Mouse (Mus musculus) intestine, embryonic 14.5 days (tissue): ENCODE results near the gene Slc16a14. TPM values are rescaled to one million over a fixed set of nuclear protein-coding genes. Genes with fewer than 3 reads are reported as not detected.
"Not testable (repeated sequence)": the region's sequence is repeated elsewhere in the genome, so short reads cannot be mapped to it uniquely, and the experiment has no call there.

Experiments used
- ATAC-seq: fragments of 200-750 bp; cut with Nextera tagmentation; replicated peaks from 2 replicates; pipeline ENCODE4 v1.8.0; 2017; ENCODE audit warnings: low read depth, moderate number of reproducible peaks, moderate TSS enrichment, moderate library complexity; ENCODE audit not compliant: low FRiP score, low TSS enrichment
- DNase-seq: peaks from one replicate; pipeline ENCODE4 v3.0.0-alpha.2; 2018; ENCODE audit warnings: low spot score
- H3K27ac ChIP-seq: fragments of 300-500 bp; sonication (generic); 2 replicates; pipeline ENCODE4 v1.5.1; 2014; ENCODE audit warnings: low read depth, mild to moderate bottlenecking, control low read depth
- H3K27me3 ChIP-seq: fragments of 300-500 bp; sonication (generic); replicated peaks from 2 replicates; pipeline ENCODE4 v1.6.1; 2014; ENCODE audit warnings: low read length, control low read depth; ENCODE audit not compliant: control insufficient read depth, insufficient read depth
- H3K36me3 ChIP-seq: fragments of 300-500 bp; sonication (generic); 2 replicates; pipeline ENCODE4 v1.6.1; 2014; ENCODE audit warnings: low read length, control low read depth; ENCODE audit not compliant: control insufficient read depth, insufficient read depth
- H3K4me1 ChIP-seq: fragments of 300-500 bp; sonication (generic); replicated peaks from 2 replicates; pipeline ENCODE4 v1.6.1; 2014; ENCODE audit warnings: low read length, control low read depth, mixed read lengths; ENCODE audit not compliant: control insufficient read depth, insufficient read depth
- H3K4me2 ChIP-seq: fragments of 300-500 bp; sonication (generic); 2 replicates; pipeline ENCODE4 v1.6.1; 2014; ENCODE audit warnings: low read length
- H3K4me3 ChIP-seq: fragments of 300-500 bp; sonication (generic); 2 replicates; pipeline ENCODE4 v1.5.1; 2014; ENCODE audit warnings: low read depth, low read length, control low read depth, mixed read lengths
- H3K9ac ChIP-seq: fragments of 300-500 bp; sonication (generic); 2 replicates; pipeline ENCODE4 v1.6.1; 2014; ENCODE audit warnings: mild to moderate bottlenecking, low read length
- H3K9me3 ChIP-seq: fragments of 300-500 bp; sonication (generic); 2 replicates; pipeline ENCODE4 v1.6.1; 2016; ENCODE audit warnings: low read length, control low read depth; ENCODE audit not compliant: control insufficient read depth
- WGBS: fragments of 180-500 bp; shearing (Covaris S2); extraction: QIAGEN DNeasy Blood & Tissue Kit; methylation state at CpG from one replicate; pipeline ENCODE4 v1.1.7; 2014; 5-methylcytosine and 5-hydroxymethylcytosine counted together
- polyA plus RNA-seq: library from polyadenylated mRNA; unstranded; fragments of >200 nt; fragmentation: Nextera tagmentation; extraction: Ambion mirVana; gene quantifications from 2 replicates; pipeline ENCODE4 v1.2.1, GENCODE M21; 2014

Gene Slc16a14
- polyA plus RNA-seq: 0.26 and 0.31 TPM in 2 replicates

DNA sequence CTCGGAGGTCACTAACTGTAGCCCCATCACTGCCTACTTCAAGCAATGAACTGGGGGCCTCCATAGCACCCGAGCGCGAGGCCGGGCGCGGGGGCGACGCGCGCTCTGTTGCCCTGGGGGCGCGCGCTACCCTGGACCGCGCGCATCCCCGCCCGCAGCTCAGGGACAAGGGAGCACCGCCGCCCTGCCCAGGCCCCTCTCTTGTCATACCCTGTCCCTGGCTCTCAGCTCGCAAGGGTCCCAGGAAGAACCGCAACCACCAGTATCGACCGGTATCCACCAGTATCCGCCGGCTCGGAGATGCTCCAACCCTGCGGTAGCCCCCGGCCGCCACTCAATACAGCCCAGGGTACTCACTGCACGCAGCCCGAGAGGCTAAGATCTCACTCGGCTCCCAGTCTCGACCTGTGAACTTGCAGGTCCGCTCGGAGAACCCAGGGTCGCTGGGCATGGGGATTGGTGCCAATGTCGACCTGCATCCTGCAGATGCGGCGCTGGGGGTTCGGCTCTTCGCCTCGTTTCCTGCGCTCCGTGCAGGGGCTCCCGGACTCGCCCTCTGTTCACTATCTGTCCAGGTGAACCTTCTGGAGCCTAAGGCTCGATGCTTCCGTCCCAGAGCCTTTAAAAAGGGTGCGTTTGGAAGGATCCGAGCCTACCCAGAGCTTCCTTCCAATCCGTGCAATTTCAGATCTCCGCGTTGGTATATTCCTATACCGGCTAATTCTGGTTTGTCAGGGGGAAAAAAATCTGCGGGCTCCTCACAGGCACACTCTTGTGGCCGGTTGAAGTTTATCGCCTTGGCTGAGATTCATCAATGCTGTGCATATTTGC, at the start of gene Slc16a14:
Gene Slc16a14, minus strand, starts transcription at position 632 of the 831 bp plus-strand sequence.
- DNase-seq (peak; percentile 83), ATAC-seq (peak; percentile 85)
- WGBS: under 1% methylated on average over 57 of the region's 59 CpGs
- Histone ChIP-seq H3K4me3 (peak within 1 kb of the TSS; percentile 48), H3K4me2 (peak within 1 kb of the TSS; percentile 94), H3K9ac (peak within 1 kb of the TSS; percentile 43), H3K36me3 (no peaks in the 10 kb centered on the region), H3K27me3 (peaks cover 33% of the 10 kb centered on the region), H3K27ac (no peak within 1 kb of the TSS), H3K9me3 (no peaks in the 10 kb centered on the region), H3K4me1 (no peaks in the 10 kb centered on the region; the same call in 1 of the 2 replicates)

DNA sequence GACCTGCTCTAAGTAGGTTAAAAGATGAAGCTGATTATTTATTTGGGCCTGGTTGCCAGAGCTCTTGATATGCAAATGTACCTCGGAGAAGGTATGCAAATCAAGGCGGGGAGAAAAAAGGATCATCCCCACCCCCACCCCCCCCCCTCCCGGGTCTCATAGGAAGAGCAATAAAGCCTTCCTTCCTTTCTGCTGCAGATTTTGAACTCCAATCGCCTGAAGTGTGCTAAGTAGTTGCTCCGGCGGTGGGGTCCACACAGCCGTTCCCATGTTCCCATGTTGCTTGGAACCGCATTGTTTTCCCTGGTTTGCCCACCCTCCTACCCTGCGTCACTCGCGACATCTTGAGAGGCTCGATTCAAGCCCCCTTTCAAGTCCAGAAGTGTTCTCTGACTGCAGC, 26.8 kb upstream of the Slc16a14 start:
- H3K27ac ChIP-seq, H3K9ac ChIP-seq, H3K36me3 ChIP-seq, H3K4me2 ChIP-seq, H3K27me3 ChIP-seq, H3K4me3 ChIP-seq, H3K9me3 ChIP-seq, DNase-seq, ATAC-seq, H3K4me1 ChIP-seq: not testable (repeated sequence)
- 1% methylated on average over 12 of the region's 12 CpGs for WGBS

DNA sequence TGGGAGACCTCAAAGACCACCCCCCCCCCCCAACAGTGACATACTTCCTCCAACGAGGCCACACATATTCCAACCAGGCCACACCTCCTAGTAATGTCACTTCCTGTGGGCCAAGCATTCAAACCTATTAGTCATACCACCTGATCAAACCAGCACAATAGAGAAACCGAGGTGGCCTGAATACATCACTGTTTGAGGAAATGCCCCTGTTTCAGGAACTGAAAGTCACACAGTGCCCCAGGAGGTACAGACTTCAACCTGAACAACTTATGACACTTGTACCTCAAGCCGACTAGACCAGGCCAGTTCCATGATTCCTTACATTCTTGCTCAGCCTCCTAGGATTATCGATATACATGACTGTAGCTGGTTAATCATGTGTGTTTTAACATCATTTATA, 22.8 kb upstream of the Slc16a14 start:
- not testable (repeated sequence) for ATAC-seq, H3K4me3 ChIP-seq, H3K36me3 ChIP-seq, H3K4me1 ChIP-seq, H3K27me3 ChIP-seq, H3K4me2 ChIP-seq, H3K27ac ChIP-seq, DNase-seq, H3K9me3 ChIP-seq, H3K9ac ChIP-seq
- 87% methylated on average over 4 of the region's 4 CpGs for WGBS

DNA sequence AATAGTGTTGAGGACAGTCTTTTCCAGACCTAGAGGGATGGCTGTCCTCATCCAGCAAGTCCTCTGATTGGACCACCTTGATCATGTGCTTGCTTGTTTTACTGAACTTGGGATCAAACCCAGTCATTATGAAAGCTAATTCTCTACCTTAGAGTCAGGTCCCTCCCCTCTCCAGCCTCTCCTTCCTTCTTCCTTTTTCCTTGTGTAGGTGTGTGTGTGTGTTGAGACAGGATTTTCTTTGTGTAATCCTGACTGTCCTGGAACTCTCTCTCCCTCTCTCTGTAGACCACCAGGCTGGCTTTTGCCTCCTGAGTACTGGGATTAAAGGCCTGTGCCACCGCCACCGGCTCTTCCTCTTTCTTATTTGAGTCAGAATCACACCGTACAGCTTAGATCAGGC, 21.8 kb upstream of the Slc16a14 start:
- DNase-seq, H3K36me3 ChIP-seq, ATAC-seq, H3K4me2 ChIP-seq, H3K27me3 ChIP-seq, H3K27ac ChIP-seq, H3K4me3 ChIP-seq, H3K9me3 ChIP-seq, H3K4me1 ChIP-seq, H3K9ac ChIP-seq: not testable (repeated sequence)
- WGBS: 92% methylated on average over 3 of the region's 3 CpGs

DNA sequence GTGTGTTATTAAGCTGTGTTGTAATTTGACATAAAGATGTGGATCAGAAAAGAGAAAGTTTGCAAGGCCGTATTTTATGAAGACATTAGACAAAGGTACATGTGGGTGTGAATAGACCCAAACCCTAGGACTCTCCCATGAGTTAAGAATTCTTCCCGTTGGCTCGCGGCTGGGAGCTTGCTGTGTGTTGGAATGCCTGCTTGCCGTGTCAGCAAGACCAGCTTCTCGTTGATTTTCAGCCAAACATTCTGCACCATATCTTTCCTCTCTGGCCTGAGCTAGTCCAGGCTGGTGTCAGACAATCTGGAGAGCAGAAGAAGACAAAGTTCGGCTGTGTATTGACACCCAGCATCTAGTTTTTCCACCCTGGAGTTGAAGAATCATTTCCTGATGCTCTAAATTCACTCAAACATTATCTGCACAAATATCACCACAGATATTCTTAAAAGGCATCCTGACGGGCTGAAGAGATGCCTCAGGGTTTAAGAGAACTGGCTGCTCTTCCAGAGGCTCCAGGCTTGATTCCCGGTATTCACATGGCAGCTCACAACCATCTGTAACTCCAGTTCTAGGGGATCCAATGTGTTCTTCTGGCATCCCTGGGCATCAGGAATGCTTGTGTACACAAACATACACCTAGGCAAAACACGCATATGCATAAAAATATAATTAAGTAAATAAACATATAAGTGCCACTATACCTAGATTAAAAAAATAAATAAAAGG, 17.7 kb upstream of the Slc16a14 start:
- H3K4me3 ChIP-seq: no peak overlapping the region
- no peak overlapping the region for H3K27ac ChIP-seq
- WGBS: 72% methylated on average over 10 of the region's 10 CpGs
- ATAC-seq: no peak
- H3K9me3 ChIP-seq: no peaks in the 10 kb centered on the region
- no peak overlapping the region for H3K9ac ChIP-seq
- no peaks in the 10 kb centered on the region for H3K36me3 ChIP-seq
- no peaks in the 10 kb centered on the region for H3K27me3 ChIP-seq
- no peak for DNase-seq
- no peak overlapping the region for H3K4me2 ChIP-seq
- no peaks in the 10 kb centered on the region for H3K4me1 ChIP-seq

DNA sequence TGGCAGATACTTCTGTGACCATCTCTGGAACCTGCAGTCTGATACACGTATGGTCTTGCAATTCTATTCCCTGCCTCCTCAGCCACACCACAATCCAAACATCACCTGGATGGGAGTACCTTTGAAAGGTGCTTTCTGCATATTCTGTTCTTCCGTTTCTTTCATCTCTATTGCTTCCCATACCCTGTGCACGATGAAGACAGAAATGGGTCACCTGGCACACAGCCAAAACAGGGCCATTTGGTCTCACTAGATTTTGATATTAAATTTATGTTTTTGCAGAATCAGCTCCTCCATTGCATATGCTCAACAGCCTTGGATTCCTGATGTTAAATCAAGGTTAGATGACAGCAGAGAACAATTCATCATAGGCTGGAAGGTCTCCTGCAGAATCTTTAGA, 16.6 kb upstream of the Slc16a14 start:
- no peaks in the 10 kb centered on the region for H3K4me1 ChIP-seq
- ATAC-seq (no peak), DNase-seq (no peak)
- no peaks in the 10 kb centered on the region for H3K36me3 ChIP-seq
- no peak overlapping the region for H3K9ac ChIP-seq
- no peak overlapping the region for H3K4me2 ChIP-seq
- 85% methylated on average over 3 of the region's 3 CpGs for WGBS
- no peak overlapping the region for H3K4me3 ChIP-seq
- no peaks in the 10 kb centered on the region for H3K9me3 ChIP-seq
- no peaks in the 10 kb centered on the region for H3K27me3 ChIP-seq
- no peak overlapping the region for H3K27ac ChIP-seq

DNA sequence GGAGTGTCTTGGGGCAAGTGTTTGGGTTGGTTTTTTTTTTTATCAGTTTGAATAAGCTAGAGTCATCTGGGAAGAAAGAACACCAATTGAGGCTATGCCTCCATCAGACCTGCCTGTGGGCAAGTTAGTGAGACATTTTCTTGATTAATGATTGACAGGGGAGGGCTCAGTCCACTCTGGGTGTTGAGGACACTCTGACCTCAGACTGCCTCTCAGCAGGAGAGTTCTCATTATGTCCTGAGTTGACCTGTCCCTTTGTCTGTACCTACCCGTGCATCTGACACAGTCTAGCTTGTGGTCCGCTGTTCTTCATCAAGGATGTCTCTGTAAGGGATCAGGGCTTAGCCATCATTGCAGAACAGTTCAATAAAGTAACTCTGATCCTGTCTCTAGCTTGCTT, 12.5 kb upstream of the Slc16a14 start:
- no peak for DNase-seq
- no peaks in the 10 kb centered on the region for H3K36me3 ChIP-seq

DNA sequence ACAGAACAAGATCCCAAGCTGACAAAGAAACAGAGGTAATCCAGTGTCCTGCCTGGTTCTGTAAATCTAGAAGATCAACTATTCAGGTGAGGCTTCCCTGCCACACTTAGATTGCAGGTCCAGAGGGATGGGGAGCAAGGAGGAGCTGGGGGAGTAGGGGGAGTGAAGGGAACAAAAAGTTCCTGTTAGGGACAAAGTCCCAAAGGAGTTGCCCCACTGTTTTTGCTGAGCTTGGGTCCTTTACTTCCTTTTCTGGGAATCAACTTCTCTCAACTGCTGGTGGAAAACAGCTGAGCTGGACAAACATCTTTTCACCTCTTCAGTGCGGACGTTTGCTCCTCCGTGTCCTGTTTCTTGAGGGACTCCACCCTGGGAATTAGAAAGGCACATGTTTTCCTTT, 11.0 kb upstream of the Slc16a14 start:
- ATAC-seq (no peak), DNase-seq (no peak)
- Histone ChIP-seq H3K4me2 (no peak overlapping the region), H3K9ac (no peak overlapping the region), H3K4me3 (no peak overlapping the region), H3K4me1 (no peaks in the 10 kb centered on the region), H3K9me3 (no peaks in the 10 kb centered on the region), H3K36me3 (no peaks in the 10 kb centered on the region), H3K27me3 (no peaks in the 10 kb centered on the region), H3K27ac (no peak overlapping the region)
- WGBS: 69% methylated on average over 3 of the region's 3 CpGs

More for the DNA sequence above, 12.5 kb upstream of the Slc16a14 start:
- H3K4me2 ChIP-seq: no peak overlapping the region
- 66% methylated on average over 2 of the region's 2 CpGs for WGBS
- no peak overlapping the region for H3K9ac ChIP-seq
- no peaks in the 10 kb centered on the region for H3K9me3 ChIP-seq
- ATAC-seq: no peak
- no peak overlapping the region for H3K27ac ChIP-seq
- H3K4me1 ChIP-seq: no peaks in the 10 kb centered on the region
- no peaks in the 10 kb centered on the region for H3K27me3 ChIP-seq
- no peak overlapping the region for H3K4me3 ChIP-seq
